Mouse (Mus musculus) brain, embryonic 14.5 days (tissue): ENCODE data around the gene Prkag1. TPM values are rescaled to one million over a fixed set of nuclear protein-coding genes. Genes with fewer than 3 reads are reported as not detected.
A peak's percentile ranks its signal among the peaks of the same experiment; 100 is the strongest.

ENCODE experiments used
- DNase-seq: peaks from one replicate; pipeline ENCODE4 v3.0.0-alpha.2; 2011; ENCODE audit warnings: low read depth
- CTCF ChIP-seq: fragments of 200-500 bp; IDR thresholded peaks from 2 replicates; pipeline ENCODE4 v1.5.1; 2012; ENCODE audit warnings: inconsistent platforms, mild to moderate bottlenecking, moderate library complexity, borderline replicate concordance; ENCODE audit not compliant: insufficient read depth, insufficient read length; ENCODE audit errors: extremely low read depth
- POLR2A ChIP-seq: fragments of 200-500 bp; IDR thresholded peaks from 2 replicates; pipeline ENCODE4 v1.6.1; 2012; ENCODE audit warnings: mild to moderate bottlenecking, inconsistent platforms, borderline replicate concordance; ENCODE audit not compliant: poor library complexity, insufficient read depth, insufficient read length, severe bottlenecking; ENCODE audit errors: extremely low read depth
- polyA plus RNA-seq: library from polyadenylated mRNA; depleted of rRNA; stranded (reverse); fragments of >200 nt; gene quantifications from 2 replicates; pipeline ENCODE4 v1.2.3, GENCODE M21; 2012

Gene Prkag1
- polyA plus RNA-seq, 1 experiment, result 71.8 TPM

GRCm38 (mm10) chr15:98785744-98786143 is 45.6 kb downstream of the Prkag1 start:
- TF ChIP-seq POLR2A (no peak), CTCF (peak; percentile 62; the same call in 1 of the 2 replicates)
- no peak for DNase-seq

GRCm38 (mm10) chr15:98781166-98781565 is 50.2 kb downstream of the Prkag1 start:
- TF ChIP-seq POLR2A, result no peak
- TF ChIP-seq CTCF, result no peak
- no peak for DNase-seq

GRCm38 (mm10) chr15:98780573-98780972 is 50.7 kb downstream of the Prkag1 start:
- DNase-seq, result no peak
- TF ChIP-seq POLR2A (no peak), CTCF (0 out of 2 replicates have a peak, but pooled peaks have one; percentile 4)

- no peak for DNase-seq
- TF ChIP-seq POLR2A (no peak), CTCF (no peak)
Observed at GRCm38 (mm10) chr15:98780075-98780474, 51.2 kb downstream of the Prkag1 start.

GRCm38 (mm10) chr15:98778806-98779205 is 52.5 kb downstream of the Prkag1 start:
- no peak for TF ChIP-seq CTCF
- TF ChIP-seq POLR2A, result no peak
- DNase-seq, result no peak

- TF ChIP-seq CTCF (no peak), POLR2A (no peak)
Observed at GRCm38 (mm10) chr15:98778191-98778770, 53.0 kb downstream of the Prkag1 start.

GRCm38 (mm10) chr15:98777762-98778161 is 53.6 kb downstream of the Prkag1 start, which contains the start of gene Wnt10b:
TSS of gene Wnt10b (minus strand) at chr15:98778150.
- no peak for DNase-seq

More at GRCm38 (mm10) chr15:98778191-98778770, 53.0 kb downstream of the Prkag1 start:
- no peak for DNase-seq

GRCm38 (mm10) chr15:98777005-98777616 is 54.2 kb downstream of the Prkag1 start:
- TF ChIP-seq POLR2A, result no peak
- TF ChIP-seq CTCF, result no peak

More at GRCm38 (mm10) chr15:98777762-98778161, 53.6 kb downstream of the Prkag1 start, which contains the start of gene Wnt10b:
- TF ChIP-seq CTCF (no peak), POLR2A (no peak)

GRCm38 (mm10) chr15:98776280-98777004 is 54.9 kb downstream of the Prkag1 start:
- no peak for TF ChIP-seq POLR2A
- no peak for TF ChIP-seq CTCF
- peak; percentile 59 for DNase-seq

More at GRCm38 (mm10) chr15:98777005-98777616, 54.2 kb downstream of the Prkag1 start:
- no peak for DNase-seq

GRCm38 (mm10) chr15:98775533-98775932 is 55.8 kb downstream of the Prkag1 start:
- DNase-seq, result no peak
- TF ChIP-seq CTCF (no peak), POLR2A (no peak)

GRCm38 (mm10) chr15:98774096-98774495 is 57.2 kb downstream of the Prkag1 start:
- no peak for DNase-seq
- TF ChIP-seq POLR2A, result no peak
- no peak for TF ChIP-seq CTCF

- no peak for TF ChIP-seq CTCF
- TF ChIP-seq POLR2A, result no peak
- no peak for DNase-seq
Observed at GRCm38 (mm10) chr15:98772511-98773211, 58.7 kb downstream of the Prkag1 start.
